Mouse (Mus musculus): ENCODE measurements around the gene D17H6S53E. TPM values are rescaled to one million over a fixed set of nuclear protein-coding genes. Genes with fewer than 3 reads are reported as not detected.

D17H6S53E gene
- polyA plus RNA-seq, 1 experiment from 2014 or later = 9.5 TPM

- H3K4me2 ChIP-seq = peak within 1 kb of the TSS; percentile 95
- H3K4me3 ChIP-seq (replicated peaks) = peak within 1 kb of the TSS; percentile 99
- under 1% methylated on average over 68 of the region's 89 CpGs for WGBS
- peaks cover 42% of the 10 kb centered on the region for H3K4me1 ChIP-seq
- no peaks in the 10 kb centered on the region for H3K9me3 ChIP-seq (replicated peaks)
- no peaks in the 10 kb centered on the region for H3K27me3 ChIP-seq (replicated peaks)
- H3K9ac ChIP-seq (replicated peaks) = peak within 1 kb of the TSS; percentile 100
- H3K36me3 ChIP-seq = peaks cover 24% of the 10 kb centered on the region
- H3K27ac ChIP-seq (replicated peaks) = peak within 1 kb of the TSS; percentile 93
- peak; percentile 96 for ATAC-seq (ENCODE audit: low FRiP score)
Measured at GRCm38 (mm10) chr17:35164568-35165450, 38.6 kb downstream of the D17H6S53E start, which contains the start of gene Prrc2a. Gene Prrc2a (minus strand): TSS chr17:35164897.

GRCm38 (mm10) chr17:35165451-35166155 is 39.4 kb downstream of the D17H6S53E start:
- 21% methylated on average over 12 of the region's 12 CpGs for WGBS
- Histone ChIP-seq H3K4me1 (peaks cover 42% of the 10 kb centered on the region), H3K4me2 (peak overlapping the region; percentile 66), H3K9ac (replicated peaks) (peak overlapping the region; percentile 36), H3K27ac (replicated peaks) (peak overlapping the region; percentile 93), H3K27me3 (replicated peaks) (no peaks in the 10 kb centered on the region), H3K36me3 (peaks cover 16% of the 10 kb centered on the region), H3K4me3 (replicated peaks) (peak overlapping the region; percentile 99), H3K9me3 (replicated peaks) (no peaks in the 10 kb centered on the region)
- ATAC-seq (ENCODE audit: low FRiP score) = no peak

DNA sequence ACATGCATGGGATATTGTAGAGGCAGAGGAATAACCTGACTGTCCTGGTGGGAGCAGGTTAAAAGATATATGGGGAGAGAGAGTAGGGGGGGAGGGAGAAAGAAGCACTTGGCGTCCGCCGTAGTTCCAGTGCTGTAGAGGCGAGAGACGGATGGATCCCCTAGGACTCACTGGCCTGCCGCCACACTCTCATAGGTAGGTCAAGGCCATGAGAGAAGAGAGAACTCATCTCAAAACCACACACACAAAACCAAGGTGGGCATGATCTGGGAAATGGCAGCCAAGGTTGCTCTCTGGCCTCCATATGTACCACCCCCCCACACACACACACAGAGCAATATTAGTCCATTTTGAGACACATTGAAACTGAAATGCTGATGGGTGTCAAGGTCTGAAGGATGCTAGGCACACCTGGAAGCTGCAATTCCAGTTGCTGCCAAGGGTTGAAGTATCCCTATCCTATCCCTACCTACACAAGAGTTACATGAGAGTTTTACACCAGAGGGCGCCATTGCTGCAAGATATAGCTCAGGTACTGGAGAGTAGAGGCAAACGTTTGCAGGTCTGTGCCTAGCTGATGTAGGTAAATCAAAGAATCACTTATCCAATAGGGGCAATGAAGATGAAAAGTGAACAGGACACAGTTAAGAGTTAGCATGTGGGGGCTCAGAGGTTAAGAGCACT is 40.3 kb downstream of the D17H6S53E start:
- Histone ChIP-seq H3K27me3 (replicated peaks) (no peaks in the 10 kb centered on the region), H3K27ac (replicated peaks) (peak overlapping the region; percentile 93), H3K4me3 (replicated peaks) (peak overlapping the region; percentile 99), H3K36me3 (peaks cover 7% of the 10 kb centered on the region), H3K9me3 (replicated peaks) (no peaks in the 10 kb centered on the region), H3K9ac (replicated peaks) (peak overlapping the region; percentile 36), H3K4me2 (peak overlapping the region; percentile 66), H3K4me1 (peaks cover 36% of the 10 kb centered on the region)
- no peak for ATAC-seq (ENCODE audit: low FRiP score)
- WGBS = 33% methylated on average over 8 of the region's 8 CpGs

GRCm38 (mm10) chr17:35167794-35168193 is 41.6 kb downstream of the D17H6S53E start:
- no peak overlapping the region for H3K4me3 ChIP-seq (replicated peaks)

GRCm38 (mm10) chr17:35168541-35169207 is 42.5 kb downstream of the D17H6S53E start:
- no peak overlapping the region for H3K9ac ChIP-seq (replicated peaks)
- no peak overlapping the region for H3K4me3 ChIP-seq (replicated peaks)
- no peak for ATAC-seq (ENCODE audit: low FRiP score)
- H3K9me3 ChIP-seq (replicated peaks) = no peaks in the 10 kb centered on the region
- H3K4me1 ChIP-seq = peaks cover 14% of the 10 kb centered on the region
- H3K4me2 ChIP-seq = no peak overlapping the region
- H3K36me3 ChIP-seq = no peaks in the 10 kb centered on the region
- peak overlapping the region; percentile 23; the same call in 1 of the 2 replicates for H3K27ac ChIP-seq (replicated peaks)
- WGBS = 20% methylated on average over 4 of the region's 4 CpGs
- no peaks in the 10 kb centered on the region for H3K27me3 ChIP-seq (replicated peaks)

More at GRCm38 (mm10) chr17:35167794-35168193, 41.6 kb downstream of the D17H6S53E start:
- Histone ChIP-seq H3K27me3 (replicated peaks) (no peaks in the 10 kb centered on the region), H3K9me3 (replicated peaks) (no peaks in the 10 kb centered on the region), H3K4me1 (peaks cover 23% of the 10 kb centered on the region), H3K9ac (replicated peaks) (no peak overlapping the region), H3K4me2 (no peak overlapping the region), H3K27ac (replicated peaks) (no peak overlapping the region), H3K36me3 (no peaks in the 10 kb centered on the region)
- no peak for ATAC-seq (ENCODE audit: low FRiP score)
- 88% methylated on average over 7 of the region's 7 CpGs for WGBS

- H3K9me3 ChIP-seq (replicated peaks) = no peaks in the 10 kb centered on the region
- no peak overlapping the region for H3K4me2 ChIP-seq
- no peaks in the 10 kb centered on the region; the same call in 1 of the 2 replicates for H3K4me1 ChIP-seq
- H3K36me3 ChIP-seq = no peaks in the 10 kb centered on the region
- WGBS = 74% methylated on average over 11 of the region's 11 CpGs
- no peak overlapping the region for H3K9ac ChIP-seq (replicated peaks)
- no peak for ATAC-seq (ENCODE audit: low FRiP score)
- no peak overlapping the region for H3K27ac ChIP-seq (replicated peaks)
- no peak overlapping the region for H3K4me3 ChIP-seq (replicated peaks)
- H3K27me3 ChIP-seq (replicated peaks) = no peaks in the 10 kb centered on the region
Measured at GRCm38 (mm10) chr17:35172445-35173234, 46.5 kb downstream of the D17H6S53E start.

DNA sequence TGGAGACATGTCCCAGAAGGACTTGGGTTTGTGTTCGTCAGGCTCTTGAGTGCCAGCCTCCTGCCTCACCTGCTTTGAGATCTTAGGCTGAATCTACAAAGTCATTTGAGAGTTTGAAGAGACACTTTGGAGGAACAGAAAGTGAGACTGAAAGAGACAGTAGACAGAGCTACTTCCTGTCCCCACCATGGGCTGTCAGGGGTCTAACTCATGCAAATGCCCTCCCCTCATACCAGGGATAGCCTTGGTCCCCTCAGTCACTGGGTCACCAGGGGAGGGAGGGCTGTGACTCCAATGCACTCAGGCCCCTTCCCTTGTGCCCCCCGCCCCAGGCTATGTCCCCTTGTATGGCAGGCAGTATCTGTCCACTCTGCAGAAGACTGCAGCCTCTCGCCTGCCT is 47.2 kb downstream of the D17H6S53E start:
- Histone ChIP-seq H3K9ac (replicated peaks) (no peak overlapping the region), H3K36me3 (no peaks in the 10 kb centered on the region), H3K4me2 (no peak overlapping the region), H3K4me3 (replicated peaks) (no peak overlapping the region), H3K4me1 (no peaks in the 10 kb centered on the region), H3K9me3 (replicated peaks) (no peaks in the 10 kb centered on the region), H3K27me3 (replicated peaks) (no peaks in the 10 kb centered on the region), H3K27ac (replicated peaks) (no peak overlapping the region)
- no peak for ATAC-seq (ENCODE audit: low FRiP score)
- WGBS = 79% methylated on average over 3 of the region's 3 CpGs

GRCm38 (mm10) chr17:35174201-35174977 is 48.2 kb downstream of the D17H6S53E start:
- H3K27me3 ChIP-seq (replicated peaks) = no peaks in the 10 kb centered on the region
- H3K9ac ChIP-seq (replicated peaks) = no peak overlapping the region
- no peak overlapping the region for H3K27ac ChIP-seq (replicated peaks)
- H3K4me2 ChIP-seq = no peak overlapping the region
- no peak overlapping the region for H3K4me3 ChIP-seq (replicated peaks)
- no peak for ATAC-seq (ENCODE audit: low FRiP score)
- WGBS = 78% methylated on average over 8 of the region's 8 CpGs
- no peaks in the 10 kb centered on the region for H3K9me3 ChIP-seq (replicated peaks)
- H3K4me1 ChIP-seq = no peaks in the 10 kb centered on the region
- H3K36me3 ChIP-seq = no peaks in the 10 kb centered on the region

DNA sequence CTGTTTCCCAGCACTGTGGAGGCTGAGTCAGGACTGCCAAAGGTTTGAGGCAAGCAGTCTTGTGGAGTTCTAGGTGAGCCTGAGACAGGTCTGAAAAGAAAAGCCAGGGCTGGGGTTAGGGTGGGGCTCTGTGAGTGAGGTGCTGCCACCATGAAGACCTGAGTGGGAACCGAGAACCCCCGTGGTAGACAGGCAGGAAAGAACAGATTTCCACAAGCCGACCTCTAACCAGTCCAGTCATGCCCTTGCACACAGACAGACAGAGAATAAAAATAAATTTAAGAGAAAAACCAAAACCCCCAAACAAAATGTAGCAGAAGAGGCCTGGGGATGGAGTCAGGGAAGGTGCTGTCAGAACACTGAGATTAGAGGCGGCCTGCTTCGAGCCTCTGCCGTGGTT is 49.2 kb downstream of the D17H6S53E start:
- ATAC-seq (ENCODE audit: low FRiP score) = no peak
- 85% methylated on average over 6 of the region's 6 CpGs for WGBS
- Histone ChIP-seq H3K27ac (replicated peaks) (no peak overlapping the region), H3K4me1 (no peaks in the 10 kb centered on the region), H3K4me2 (no peak overlapping the region), H3K36me3 (no peaks in the 10 kb centered on the region), H3K4me3 (replicated peaks) (no peak overlapping the region), H3K27me3 (replicated peaks) (no peaks in the 10 kb centered on the region), H3K9ac (replicated peaks) (no peak overlapping the region), H3K9me3 (replicated peaks) (no peaks in the 10 kb centered on the region)

GRCm38 (mm10) chr17:35175968-35176367 is 49.8 kb downstream of the D17H6S53E start, which contains the start of gene Aif1:
Gene Aif1 (minus strand): TSS chr17:35176068.
- no peak for ATAC-seq (ENCODE audit: low FRiP score)
- Histone ChIP-seq H3K27me3 (replicated peaks) (no peaks in the 10 kb centered on the region), H3K4me3 (replicated peaks) (no peak within 1 kb of the TSS), H3K4me1 (no peaks in the 10 kb centered on the region), H3K4me2 (no peak within 1 kb of the TSS), H3K9ac (replicated peaks) (no peak within 1 kb of the TSS), H3K9me3 (replicated peaks) (no peaks in the 10 kb centered on the region), H3K36me3 (no peaks in the 10 kb centered on the region), H3K27ac (replicated peaks) (no peak within 1 kb of the TSS)
- 51% methylated on average over 2 of the region's 2 CpGs for WGBS

Measured in neural tube, embryonic 15.5 days (tissue).